Mouse (Mus musculus): ENCODE measurements around the gene Unc45b. TPM values are rescaled to one million over a fixed set of nuclear protein-coding genes. Genes with fewer than 3 reads are reported as not detected.

Unc45b gene
- polyA plus RNA-seq, 1 experiment, result 99.6 TPM

GRCm38 (mm10) chr11:82905816-82906215 lies 4.5 kb upstream of the Unc45b start:
- TF ChIP-seq E2F4 (IDR thresholded peaks at IDR 0.05; ENCODE audit: insufficient read depth) (no peak), MAX (IDR thresholded peaks at IDR 0.05; ENCODE audit: low read depth) (no peak), SRF (IDR thresholded peaks at IDR 0.05; ENCODE audit: control insufficient read depth, insufficient read length, low read depth) (no peak), USF1 (IDR thresholded peaks at IDR 0.05; ENCODE audit: low read depth) (no peak), MYOG (IDR thresholded peaks at IDR 0.05; ENCODE audit: control insufficient read depth in 1 of 3, insufficient read depth in 1 of 3, insufficient read length in 2 of 3, low read depth in 2 of 3) (no peak), TCF12 (IDR thresholded peaks at IDR 0.05; ENCODE audit: insufficient read depth, poor library complexity, severe bottlenecking) (no peak)
- Histone ChIP-seq H3K4me2 (ENCODE audit: low read depth) (no peak overlapping the region), H3K79me2 (ENCODE audit: control insufficient read depth, insufficient read depth) (peaks cover 11% of the 10 kb centered on the region), H3K27me3 (ENCODE audit: control insufficient read depth, insufficient read depth, insufficient read length) (no peaks in the 10 kb centered on the region), H3K36me3 (ENCODE audit: control insufficient read depth, insufficient read depth) (peaks cover 17% of the 10 kb centered on the region), H3K4me3 (no peak overlapping the region), H3ac (ENCODE audit: control insufficient read depth, insufficient read length) (no peak overlapping the region)

- no peak for TF ChIP-seq CEBPB (IDR thresholded peaks at IDR 0.05; ENCODE audit: insufficient read depth, poor library complexity, severe bottlenecking)
- peak; percentile 26 for TF ChIP-seq USF1 (IDR thresholded peaks at IDR 0.05; ENCODE audit: low read depth)
- TF ChIP-seq E2F4 (IDR thresholded peaks at IDR 0.05; ENCODE audit: insufficient read depth), result no peak
- TF ChIP-seq TCF3 (IDR thresholded peaks at IDR 0.05; ENCODE audit: insufficient read length, low read depth), result no peak
- TF ChIP-seq TCF12 (IDR thresholded peaks at IDR 0.05; ENCODE audit: insufficient read depth, poor library complexity, severe bottlenecking), result no peak
- TF ChIP-seq MYOG (IDR thresholded peaks at IDR 0.05; ENCODE audit: control insufficient read depth in 1 of 3, insufficient read depth in 1 of 3, insufficient read length in 2 of 3, low read depth in 2 of 3), result peak in 2 of 3 experiments; percentile 5 to 50
- TF ChIP-seq SRF (IDR thresholded peaks at IDR 0.05; ENCODE audit: control insufficient read depth, insufficient read length, low read depth), result no peak
- TF ChIP-seq MAX (IDR thresholded peaks at IDR 0.05; ENCODE audit: low read depth), result peak; percentile 69
- no peak for TF ChIP-seq REST (IDR thresholded peaks at IDR 0.05; ENCODE audit: insufficient read depth, insufficient read length)
- peak; percentile 82 for TF ChIP-seq POLR2A (IDR thresholded peaks at IDR 0.05; ENCODE audit: insufficient read length, low read depth)
- TF ChIP-seq POLR2AphosphoS2 (IDR thresholded peaks at IDR 0.05; ENCODE audit: insufficient read length, low read depth), result peak; percentile 81
- peak in 1 of 3 experiments; percentile 30 for TF ChIP-seq MYOD1 (IDR thresholded peaks at IDR 0.05; ENCODE audit: control insufficient read depth in 1 of 3, insufficient read length in 2 of 3, low read depth in 2 of 3)
- peak within 1 kb of the TSS; percentile 62 for H3ac ChIP-seq (ENCODE audit: control insufficient read depth, insufficient read length)
- H3K27me3 ChIP-seq (ENCODE audit: control insufficient read depth, insufficient read depth, insufficient read length), result no peaks in the 10 kb centered on the region
- peak within 1 kb of the TSS; percentile 80 for H3K4me3 ChIP-seq
- peaks cover 5% of the 10 kb centered on the region for H3K36me3 ChIP-seq (ENCODE audit: control insufficient read depth, insufficient read depth)
- peak within 1 kb of the TSS; percentile 81 for H3K4me2 ChIP-seq (ENCODE audit: low read depth)
- H3K79me2 ChIP-seq (ENCODE audit: control insufficient read depth, insufficient read depth), result peaks cover 11% of the 10 kb centered on the region
Measured at GRCm38 (mm10) chr11:82907651-82908607, 2.4 kb upstream of the Unc45b start, which contains the start of gene Nle1. Gene Nle1 (minus strand): TSS chr11:82908411.

GRCm38 (mm10) chr11:82908608-82908989 lies 1.8 kb upstream of the Unc45b start:
- TF ChIP-seq MYOG (IDR thresholded peaks at IDR 0.05; ENCODE audit: control insufficient read depth in 1 of 3, insufficient read depth in 1 of 3, insufficient read length in 2 of 3, low read depth in 2 of 3), result no peak
- TF ChIP-seq SRF (IDR thresholded peaks at IDR 0.05; ENCODE audit: control insufficient read depth, insufficient read length, low read depth), result no peak
- no peak for TF ChIP-seq TCF12 (IDR thresholded peaks at IDR 0.05; ENCODE audit: insufficient read depth, poor library complexity, severe bottlenecking)
- TF ChIP-seq TCF3 (IDR thresholded peaks at IDR 0.05; ENCODE audit: insufficient read length, low read depth), result no peak
- TF ChIP-seq USF1 (IDR thresholded peaks at IDR 0.05; ENCODE audit: low read depth), result no peak
- no peak for TF ChIP-seq REST (IDR thresholded peaks at IDR 0.05; ENCODE audit: insufficient read depth, insufficient read length)
- no peak for TF ChIP-seq MYOD1 (IDR thresholded peaks at IDR 0.05; ENCODE audit: control insufficient read depth in 1 of 3, insufficient read length in 2 of 3, low read depth in 2 of 3)
- no peak for TF ChIP-seq POLR2AphosphoS2 (IDR thresholded peaks at IDR 0.05; ENCODE audit: insufficient read length, low read depth)
- no peak for TF ChIP-seq E2F4 (IDR thresholded peaks at IDR 0.05; ENCODE audit: insufficient read depth)
- no peak for TF ChIP-seq CEBPB (IDR thresholded peaks at IDR 0.05; ENCODE audit: insufficient read depth, poor library complexity, severe bottlenecking)
- TF ChIP-seq MAX (IDR thresholded peaks at IDR 0.05; ENCODE audit: low read depth), result no peak
- no peak for TF ChIP-seq POLR2A (IDR thresholded peaks at IDR 0.05; ENCODE audit: insufficient read length, low read depth)
- Histone ChIP-seq H3K4me2 (ENCODE audit: low read depth) (peak overlapping the region; percentile 69), H3K79me2 (ENCODE audit: control insufficient read depth, insufficient read depth) (peaks cover 11% of the 10 kb centered on the region), H3K4me3 (peak overlapping the region; percentile 80), H3K36me3 (ENCODE audit: control insufficient read depth, insufficient read depth) (no peaks in the 10 kb centered on the region), H3ac (ENCODE audit: control insufficient read depth, insufficient read length) (peak overlapping the region; percentile 62), H3K27me3 (ENCODE audit: control insufficient read depth, insufficient read depth, insufficient read length) (no peaks in the 10 kb centered on the region)

- no peak overlapping the region for H3ac ChIP-seq (ENCODE audit: control insufficient read depth, insufficient read length)
- TF ChIP-seq SRF (IDR thresholded peaks at IDR 0.05; ENCODE audit: control insufficient read depth, insufficient read length, low read depth) (peak; percentile 95), MYOD1 (IDR thresholded peaks at IDR 0.05; ENCODE audit: control insufficient read depth in 1 of 3, insufficient read length in 2 of 3, low read depth in 2 of 3) (peak; percentile 66 to 88 (median 87)), TCF12 (IDR thresholded peaks at IDR 0.05; ENCODE audit: insufficient read depth, poor library complexity, severe bottlenecking) (peak; percentile 86), POLR2AphosphoS2 (IDR thresholded peaks at IDR 0.05; ENCODE audit: insufficient read length, low read depth) (peak; percentile 68), MYOG (IDR thresholded peaks at IDR 0.05; ENCODE audit: control insufficient read depth in 1 of 3, insufficient read depth in 1 of 3, insufficient read length in 2 of 3, low read depth in 2 of 3) (peak; percentile 77 to 92 (median 85)), E2F4 (IDR thresholded peaks at IDR 0.05; ENCODE audit: insufficient read depth) (no peak), TCF3 (IDR thresholded peaks at IDR 0.05; ENCODE audit: insufficient read length, low read depth) (no peak), REST (IDR thresholded peaks at IDR 0.05; ENCODE audit: insufficient read depth, insufficient read length) (no peak), MAX (IDR thresholded peaks at IDR 0.05; ENCODE audit: low read depth) (no peak), CEBPB (IDR thresholded peaks at IDR 0.05; ENCODE audit: insufficient read depth, poor library complexity, severe bottlenecking) (no peak), USF1 (IDR thresholded peaks at IDR 0.05; ENCODE audit: low read depth) (peak; percentile 53), POLR2A (IDR thresholded peaks at IDR 0.05; ENCODE audit: insufficient read length, low read depth) (peak; percentile 80)
- H3K27me3 ChIP-seq (ENCODE audit: control insufficient read depth, insufficient read depth, insufficient read length), result no peaks in the 10 kb centered on the region
- H3K4me3 ChIP-seq, result peak overlapping the region; percentile 31
- H3K79me2 ChIP-seq (ENCODE audit: control insufficient read depth, insufficient read depth), result peaks cover 11% of the 10 kb centered on the region
- H3K4me2 ChIP-seq (ENCODE audit: low read depth), result peak overlapping the region; percentile 69
- no peaks in the 10 kb centered on the region for H3K36me3 ChIP-seq (ENCODE audit: control insufficient read depth, insufficient read depth)
Measured at GRCm38 (mm10) chr11:82910679-82911389, 484 bp downstream of the Unc45b start.

All from myocyte (in vitro differentiated cells).